Mouse (Mus musculus) limb, embryonic 12.5 days (tissue): ENCODE data around the gene Rdh5. TPM values are rescaled to one million over a fixed set of nuclear protein-coding genes. Genes with fewer than 3 reads are reported as not detected.

ENCODE experiments used
- ATAC-seq: fragments of 200-750 bp; cut with Nextera tagmentation; 2 replicates; pipeline ENCODE4 v1.8.0; 2017; ENCODE audit warnings: low read depth, moderate TSS enrichment; ENCODE audit not compliant: insufficient number of reproducible peaks, insufficient read depth, low FRiP score, low TSS enrichment
- H3K27ac ChIP-seq: fragments of 300-500 bp; sonication (generic); 2 replicates; pipeline ENCODE4 v1.5.1; 2016; ENCODE audit warnings: mild to moderate bottlenecking, moderate library complexity
- H3K27me3 ChIP-seq: fragments of 300-500 bp; sonication (generic); 2 replicates; pipeline ENCODE4 v1.6.1; 2016; ENCODE audit warnings: mild to moderate bottlenecking, moderate library complexity
- H3K36me3 ChIP-seq: fragments of 300-500 bp; sonication (generic); 2 replicates; pipeline ENCODE4 v1.6.1; 2016; ENCODE audit warnings: mild to moderate bottlenecking, moderate library complexity
- H3K4me1 ChIP-seq: fragments of 300-500 bp; sonication (generic); replicated peaks from 2 replicates; pipeline ENCODE4 v1.6.1; 2016
- H3K4me2 ChIP-seq: fragments of 300-500 bp; sonication (generic); 2 replicates; pipeline ENCODE4 v1.6.1; 2016; ENCODE audit warnings: mild to moderate bottlenecking, moderate library complexity
- H3K4me3 ChIP-seq: fragments of 300-500 bp; sonication (generic); replicated peaks from 2 replicates; pipeline ENCODE4 v1.5.1; 2016; ENCODE audit warnings: mild to moderate bottlenecking
- H3K9ac ChIP-seq: fragments of 300-500 bp; sonication (generic); replicated peaks from 2 replicates; pipeline ENCODE4 v1.6.1; 2016; ENCODE audit warnings: mild to moderate bottlenecking, moderate library complexity
- H3K9me3 ChIP-seq: fragments of 300-500 bp; sonication (generic); 2 replicates; pipeline ENCODE4 v1.6.1; 2016; ENCODE audit warnings: mild to moderate bottlenecking, moderate library complexity
- WGBS: fragments of 180-500 bp; shearing (Covaris S2); methylation state at CpG from one replicate; pipeline ENCODE4 v1.1.7; 2016; 5-methylcytosine and 5-hydroxymethylcytosine counted together
- polyA plus RNA-seq: library from polyadenylated mRNA; unstranded; fragments of >200 nt; fragmentation: Nextera tagmentation; extraction: Ambion mirVana; gene quantifications from 2 replicates; pipeline ENCODE4 v1.2.1, GENCODE M21; 2016

Rdh5 gene
- 9.3 and 11.4 TPM in 2 replicates for polyA plus RNA-seq

- Histone ChIP-seq H3K4me3 (peak within 1 kb of the TSS; percentile 76), H3K9ac (peak within 1 kb of the TSS; percentile 74), H3K4me2 (peak within 1 kb of the TSS; percentile 73), H3K4me1 (peaks cover 36% of the 10 kb centered on the region), H3K9me3 (no peaks in the 10 kb centered on the region), H3K27me3 (peaks cover 6% of the 10 kb centered on the region; the same call in 1 of the 2 replicates), H3K27ac (peak within 1 kb of the TSS; percentile 86), H3K36me3 (peaks cover 14% of the 10 kb centered on the region)
- 9% methylated on average over 1 of the region's 1 CpGs for WGBS
- no peak for ATAC-seq
Measured at GRCm38 (mm10) chr10:128922822-128923012, at the start of gene Rdh5. Gene Rdh5, minus strand, starts transcription at chr10:128922888.

GRCm38 (mm10) chr10:128970740-128971250 is 48.1 kb upstream of the Rdh5 start:
- Histone ChIP-seq H3K27ac (no peak overlapping the region), H3K9ac (no peak overlapping the region), H3K4me3 (no peak overlapping the region), H3K4me1 (no peaks in the 10 kb centered on the region), H3K36me3 (no peaks in the 10 kb centered on the region), H3K9me3 (no peaks in the 10 kb centered on the region), H3K27me3 (no peaks in the 10 kb centered on the region), H3K4me2 (no peak overlapping the region)
- ATAC-seq: no peak
- 54% methylated on average over 1 of the region's 1 CpGs for WGBS

GRCm38 (mm10) chr10:128968341-128968749 is 45.7 kb upstream of the Rdh5 start:
- no peaks in the 10 kb centered on the region for H3K27me3 ChIP-seq
- H3K4me3 ChIP-seq: no peak overlapping the region
- no peaks in the 10 kb centered on the region for H3K9me3 ChIP-seq
- H3K9ac ChIP-seq: no peak overlapping the region
- no peaks in the 10 kb centered on the region for H3K36me3 ChIP-seq
- no peaks in the 10 kb centered on the region for H3K4me1 ChIP-seq
- H3K4me2 ChIP-seq: no peak overlapping the region
- no peak for ATAC-seq
- WGBS: 43% methylated on average over 1 of the region's 1 CpGs
- no peak overlapping the region for H3K27ac ChIP-seq

GRCm38 (mm10) chr10:128965871-128966270 is 43.2 kb upstream of the Rdh5 start:
- ATAC-seq: no peak
- no peak overlapping the region for H3K27ac ChIP-seq
- H3K36me3 ChIP-seq: no peaks in the 10 kb centered on the region
- H3K4me3 ChIP-seq: no peak overlapping the region
- H3K9ac ChIP-seq: no peak overlapping the region
- 81% methylated on average over 6 of the region's 6 CpGs for WGBS
- no peak overlapping the region for H3K4me2 ChIP-seq
- no peaks in the 10 kb centered on the region for H3K4me1 ChIP-seq
- no peaks in the 10 kb centered on the region for H3K9me3 ChIP-seq
- no peaks in the 10 kb centered on the region for H3K27me3 ChIP-seq

- ATAC-seq: no peak
- H3K4me2 ChIP-seq: no peak overlapping the region
- H3K27me3 ChIP-seq: no peaks in the 10 kb centered on the region
- WGBS: 67% methylated on average over 2 of the region's 2 CpGs
- H3K9me3 ChIP-seq: no peaks in the 10 kb centered on the region
- H3K9ac ChIP-seq: no peak overlapping the region
- no peak overlapping the region for H3K27ac ChIP-seq
- H3K4me3 ChIP-seq: no peak overlapping the region
- no peaks in the 10 kb centered on the region for H3K36me3 ChIP-seq
- no peaks in the 10 kb centered on the region for H3K4me1 ChIP-seq
Measured at GRCm38 (mm10) chr10:128964961-128965360, 42.3 kb upstream of the Rdh5 start.

- no peak within 1 kb of the TSS for H3K4me2 ChIP-seq
Measured at GRCm38 (mm10) chr10:128960590-128961584, 38.2 kb upstream of the Rdh5 start, which contains the start of gene Mettl7b. Gene Mettl7b, minus strand, starts transcription at chr10:128960988.

GRCm38 (mm10) chr10:128960142-128960541 is 37.5 kb upstream of the Rdh5 start:
- no peaks in the 10 kb centered on the region for H3K36me3 ChIP-seq

More at GRCm38 (mm10) chr10:128960590-128961584, 38.2 kb upstream of the Rdh5 start, which contains the start of gene Mettl7b:
- no peak for ATAC-seq
- Histone ChIP-seq H3K9me3 (no peaks in the 10 kb centered on the region), H3K4me1 (no peaks in the 10 kb centered on the region), H3K36me3 (no peaks in the 10 kb centered on the region), H3K9ac (no peak within 1 kb of the TSS; the same call in 1 of the 2 replicates), H3K27me3 (no peaks in the 10 kb centered on the region), H3K4me3 (no peak within 1 kb of the TSS), H3K27ac (no peak within 1 kb of the TSS)
- 84% methylated on average over 12 of the region's 12 CpGs for WGBS

GRCm38 (mm10) chr10:128958340-128958739 is 35.7 kb upstream of the Rdh5 start:
- no peak overlapping the region for H3K4me3 ChIP-seq
- no peaks in the 10 kb centered on the region for H3K9me3 ChIP-seq
- no peak overlapping the region for H3K4me2 ChIP-seq
- H3K27me3 ChIP-seq: no peaks in the 10 kb centered on the region
- no peaks in the 10 kb centered on the region for H3K36me3 ChIP-seq
- no peak overlapping the region for H3K27ac ChIP-seq
- no peak overlapping the region for H3K9ac ChIP-seq
- WGBS: 78% methylated on average over 10 of the region's 10 CpGs
- no peak for ATAC-seq
- H3K4me1 ChIP-seq: no peaks in the 10 kb centered on the region

More at GRCm38 (mm10) chr10:128960142-128960541, 37.5 kb upstream of the Rdh5 start:
- Histone ChIP-seq H3K9me3 (no peaks in the 10 kb centered on the region), H3K4me2 (no peak overlapping the region), H3K4me3 (no peak overlapping the region), H3K9ac (no peak overlapping the region), H3K27ac (no peak overlapping the region), H3K4me1 (no peaks in the 10 kb centered on the region), H3K27me3 (no peaks in the 10 kb centered on the region)
- ATAC-seq: no peak
- WGBS: 73% methylated on average over 4 of the region's 4 CpGs

- WGBS: 62% methylated on average over 16 of the region's 16 CpGs
- ATAC-seq: no peak
- Histone ChIP-seq H3K27ac (no peak overlapping the region), H3K4me1 (no peaks in the 10 kb centered on the region), H3K4me3 (no peak overlapping the region), H3K27me3 (no peaks in the 10 kb centered on the region), H3K36me3 (no peaks in the 10 kb centered on the region), H3K9me3 (peaks cover 3% of the 10 kb centered on the region; the same call in 1 of the 2 replicates), H3K9ac (no peak overlapping the region), H3K4me2 (no peak overlapping the region)
Measured at GRCm38 (mm10) chr10:128950208-128950887, 27.7 kb upstream of the Rdh5 start.

GRCm38 (mm10) chr10:128947496-128947895 is 24.8 kb upstream of the Rdh5 start:
- Histone ChIP-seq H3K27me3 (no peaks in the 10 kb centered on the region), H3K4me1 (no peaks in the 10 kb centered on the region), H3K36me3 (no peaks in the 10 kb centered on the region), H3K4me2 (no peak overlapping the region), H3K27ac (no peak overlapping the region), H3K9ac (no peak overlapping the region), H3K4me3 (no peak overlapping the region), H3K9me3 (peaks cover 3% of the 10 kb centered on the region; the same call in 1 of the 2 replicates)
- ATAC-seq: no peak
- WGBS: 92% methylated on average over 4 of the region's 4 CpGs

- no peak overlapping the region for H3K27ac ChIP-seq
- H3K36me3 ChIP-seq: no peaks in the 10 kb centered on the region
- ATAC-seq: no peak
- no peak overlapping the region for H3K4me3 ChIP-seq
- peaks cover 3% of the 10 kb centered on the region; the same call in 1 of the 2 replicates for H3K9me3 ChIP-seq
- H3K4me1 ChIP-seq: no peaks in the 10 kb centered on the region
- 0 out of 2 replicates have a peak, but pooled peaks cover 3% of the 10 kb centered on the region for H3K27me3 ChIP-seq
- no peak overlapping the region for H3K9ac ChIP-seq
- no peak overlapping the region for H3K4me2 ChIP-seq
- 22% methylated on average over 3 of the region's 3 CpGs for WGBS
Measured at GRCm38 (mm10) chr10:128945675-128946074, 23.0 kb upstream of the Rdh5 start.
